Mouse (Mus musculus) v-Abl transformed pro-B cells (cell line): ENCODE data around the gene Dclk3.

ENCODE experiments used
- in situ Hi-C, 2 experiments: fragments of 400-800 bp; cut with MboI; formaldehyde crosslinking; loops; one replicate each; pipeline ENCODE4 v1.15.1; 2025; ENCODE audit not compliant: unreplicated experiment in 2 of 2

Gene Dclk3

GRCm38 (mm10) chr9:111435429-111435828 lies 3.5 kb upstream of the Dclk3 start:
- in situ Hi-C loops: no loop called here

GRCm38 (mm10) chr9:111439836-111440201 lies 938 bp downstream of the Dclk3 start:
- in situ Hi-C loops: no loop called here

GRCm38 (mm10) chr9:111440446-111440845 lies 1.6 kb downstream of the Dclk3 start:
- in situ Hi-C loops: no loop called here

- in situ Hi-C loops: no loop called here
Observed at GRCm38 (mm10) chr9:111441151-111441550, 2.3 kb downstream of the Dclk3 start.

- in situ Hi-C loops: no loop called here
Observed at GRCm38 (mm10) chr9:111446204-111446603, 7.3 kb downstream of the Dclk3 start.

GRCm38 (mm10) chr9:111448976-111449375 lies 10.1 kb downstream of the Dclk3 start:
- in situ Hi-C loops: no loop called here

GRCm38 (mm10) chr9:111449880-111450279 lies 11.0 kb downstream of the Dclk3 start:
- in situ Hi-C loops: no loop called here

- in situ Hi-C loops: no loop called here
Observed at GRCm38 (mm10) chr9:111450853-111451404, 12.0 kb downstream of the Dclk3 start.

- in situ Hi-C loops: no loop called here
Observed at GRCm38 (mm10) chr9:111453895-111454294, 15.0 kb downstream of the Dclk3 start.

- in situ Hi-C loops: no loop called here
Observed at GRCm38 (mm10) chr9:111457176-111457935, 18.5 kb downstream of the Dclk3 start.

- in situ Hi-C loops: no loop called here
Observed at GRCm38 (mm10) chr9:111457936-111458310, 19.0 kb downstream of the Dclk3 start.

- in situ Hi-C loops: no loop called here
Observed at GRCm38 (mm10) chr9:111459466-111459865, 20.6 kb downstream of the Dclk3 start.

- in situ Hi-C loops: no loop called here
Observed at GRCm38 (mm10) chr9:111460201-111460814, 21.4 kb downstream of the Dclk3 start.

- in situ Hi-C loops: no loop called here
Observed at GRCm38 (mm10) chr9:111461415-111462103, 22.7 kb downstream of the Dclk3 start.

GRCm38 (mm10) chr9:111465666-111466065 lies 26.8 kb downstream of the Dclk3 start:
- in situ Hi-C loops: no loop called here

- in situ Hi-C loops: no loop called here
Observed at GRCm38 (mm10) chr9:111473686-111474457, 35.0 kb downstream of the Dclk3 start.

GRCm38 (mm10) chr9:111474458-111474745 lies 35.5 kb downstream of the Dclk3 start:
- in situ Hi-C loops: no loop called here

GRCm38 (mm10) chr9:111475281-111475680 lies 36.4 kb downstream of the Dclk3 start:
- in situ Hi-C loops: loop anchor here in 1 of 2 experiments (25.0 kb wide), 1 partner anchor 1962 kb away; no protein-coding TSS in a partner anchor

- in situ Hi-C loops: loop anchor here in 1 of 2 experiments (25.0 kb wide), 1 partner anchor 1961 kb away; no protein-coding TSS in a partner anchor
Observed at GRCm38 (mm10) chr9:111475973-111476372, 37.1 kb downstream of the Dclk3 start.

GRCm38 (mm10) chr9:111476479-111477016 lies 37.7 kb downstream of the Dclk3 start:
- in situ Hi-C loops: loop anchor here in 1 of 2 experiments (25.0 kb wide), 1 partner anchor 1961 kb away; no protein-coding TSS in a partner anchor
